Mouse (Mus musculus) central nervous system, embryonic 18 days (tissue): ENCODE data around the gene D830030K20Rik. TPM values are rescaled to one million over a fixed set of nuclear protein-coding genes. Genes with fewer than 3 reads are reported as not detected.

Experiments
- polyA plus RNA-seq: library from polyadenylated mRNA; depleted of rRNA; stranded (reverse); fragments of >200 nt; gene quantifications from 2 replicates; pipeline ENCODE4 v1.2.3, GENCODE M21; 2012; rRNA removed

Gene D830030K20Rik
- 14.2 and 15.4 TPM in 2 replicates for polyA plus RNA-seq

GRCm38 (mm10) chr14:3208272-3209152 is at the start of gene D830030K20Rik:
D830030K20Rik (plus strand) TSS chr14:3208488.

GRCm38 (mm10) chr14:3187955-3188354 is 20.3 kb upstream of the D830030K20Rik start, which contains the start of gene Gm5795:
Gm5795 (plus strand) TSS chr14:3188255.

Other genes starting within 250 kb of the D830030K20Rik start
- gene Gm2888, start 178.5 kb upstream of the D830030K20Rik start, polyA plus RNA-seq = not detected in 2 replicates
- 19.2 and 19.7 TPM in 2 replicates for gene Gm2897, start 159.2 kb upstream of the D830030K20Rik start, polyA plus RNA-seq
- gene Gm10340, start 74.5 kb upstream of the D830030K20Rik start, polyA plus RNA-seq = 0.17 TPM in 1 of 2 replicates, not detected in the other
- gene Gm5795, start 20.2 kb upstream of the D830030K20Rik start, polyA plus RNA-seq = 0.55 and 0.75 TPM in 2 replicates
- 0.36 TPM in 1 of 2 replicates, not detected in the other for gene Gm2956, start 124.1 kb downstream of the D830030K20Rik start, polyA plus RNA-seq
- gene Gm10413, start 186.6 kb downstream of the D830030K20Rik start, polyA plus RNA-seq = not detected in 2 replicates
- gene Gm10409, start 204.1 kb downstream of the D830030K20Rik start, polyA plus RNA-seq = 11.6 and 11.7 TPM in 2 replicates
- 15.6 and 16.7 TPM in 2 replicates for gene Gm3005, start 219.6 kb downstream of the D830030K20Rik start, polyA plus RNA-seq
- gene Gm10408, start 240.9 kb downstream of the D830030K20Rik start, polyA plus RNA-seq = not detected in 2 replicates